Mouse (Mus musculus) lung, postnatal 0 days (tissue): ENCODE data around the gene Plekha4.

Source experiments
- CTCF ChIP-seq: IDR thresholded peaks from 2 replicates; pipeline ENCODE4 v1.5.1; 2016; ENCODE audit warnings: antibody characterized with exemption, mild to moderate bottlenecking
- EP300 ChIP-seq: IDR thresholded peaks from 2 replicates; pipeline ENCODE4 v1.6.1; 2016; ENCODE audit warnings: antibody characterized with exemption, mild to moderate bottlenecking, control low read depth

DNA sequence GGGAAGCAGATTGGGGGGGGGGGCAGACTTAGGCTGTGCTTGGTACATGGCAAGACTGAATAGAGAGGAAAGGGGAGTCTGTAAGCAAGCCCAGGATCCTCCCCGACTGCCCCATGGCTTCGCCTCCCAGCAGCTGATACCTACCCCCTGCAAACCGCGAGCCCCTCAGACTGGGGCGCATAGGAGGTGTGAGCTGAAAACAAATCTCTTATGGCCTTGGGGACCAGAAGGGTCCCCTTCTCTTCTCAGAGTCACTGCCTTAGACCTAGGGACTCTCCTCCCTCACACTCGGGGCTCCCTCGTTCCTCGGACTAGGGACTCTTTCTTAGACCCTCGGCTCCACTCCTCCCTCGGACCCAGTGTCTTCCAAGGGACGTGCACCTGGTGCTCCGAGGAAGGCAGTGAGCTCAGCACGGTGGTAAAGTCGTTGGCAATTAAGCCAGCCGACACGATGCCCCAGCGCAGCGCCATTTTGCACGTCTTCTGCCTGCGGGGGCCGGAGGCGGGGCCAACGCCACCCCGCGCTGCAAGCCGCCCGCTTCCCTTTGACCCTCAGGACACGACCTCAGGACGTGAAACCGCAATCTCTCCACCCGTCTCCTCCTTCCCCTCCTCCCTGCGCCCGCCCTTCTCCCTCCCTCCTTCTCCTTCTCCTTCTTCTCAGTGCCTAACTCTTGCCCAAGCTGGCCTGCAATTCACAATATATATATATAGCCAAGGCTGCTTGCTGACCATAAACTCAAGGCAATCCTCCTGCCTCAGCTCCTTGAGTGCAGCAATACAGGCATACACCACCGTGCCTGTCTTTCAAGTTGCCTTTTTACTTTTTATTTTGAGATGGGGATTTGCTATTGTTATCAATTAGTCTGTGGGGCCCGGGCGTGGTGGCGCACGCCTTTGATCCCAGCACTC lies 37.6 kb upstream of the Plekha4 start, which contains the start of gene Dhdh:
- no peak for TF ChIP-seq CTCF
- TF ChIP-seq EP300, result no peak
